Mouse (Mus musculus): Measurements from ENCODE around the gene Oxct2b.

DNA sequence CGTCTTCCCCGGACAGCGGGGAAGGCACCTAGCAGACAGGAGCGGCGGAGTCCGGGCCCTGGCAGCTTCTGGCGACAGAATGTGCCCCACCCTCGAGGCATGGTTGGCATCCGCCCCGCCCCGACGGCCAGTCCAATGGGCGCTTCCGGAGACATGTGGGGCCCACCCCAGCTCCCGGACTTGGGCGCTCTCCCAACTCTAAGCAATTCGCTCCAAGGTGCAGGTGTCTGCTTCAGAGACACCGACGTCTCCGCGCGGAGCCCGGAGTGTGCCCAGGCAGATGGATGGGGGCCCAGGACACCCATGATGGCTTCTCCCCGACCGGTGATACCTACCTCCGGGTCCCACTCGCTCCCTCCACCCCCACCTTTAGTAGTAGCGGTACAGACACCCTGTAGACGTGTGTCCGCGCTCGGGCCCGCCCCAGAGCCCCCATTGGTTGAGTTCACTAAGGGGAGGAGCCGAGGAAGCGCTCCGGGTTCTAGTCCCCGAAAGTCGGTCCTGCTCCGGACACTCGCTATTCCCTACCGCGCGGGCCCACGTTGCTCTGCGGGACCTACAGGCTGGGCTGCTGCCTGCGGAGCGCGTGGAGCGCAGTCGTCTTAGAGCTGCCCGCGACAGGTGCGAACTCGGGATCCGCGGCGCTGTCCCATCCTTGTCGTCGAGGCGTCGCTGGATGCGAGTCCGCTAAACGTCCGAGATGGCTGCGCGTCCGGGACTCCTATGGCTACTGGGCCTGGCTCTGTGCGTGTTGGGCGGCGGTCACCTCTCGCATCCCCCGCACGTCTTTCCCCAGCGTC is 11.2 kb upstream of the Oxct2b start, which contains the start of gene Bmp8b:
- no peak for TF ChIP-seq CTCF (conservative IDR thresholded peaks at IDR 0.05 in 1 of 2, IDR thresholded peaks at IDR 0.05 in 1 of 2; ENCODE audit: low read depth in 2 of 2, low read length in 2 of 2)
- no peak for TF ChIP-seq NRF1 (IDR thresholded peaks at IDR 0.05; ENCODE audit: low read depth, low read length)
- TF ChIP-seq EP300 (IDR thresholded peaks at IDR 0.05; ENCODE audit: low read length): no peak
- TF ChIP-seq BHLHE40 (IDR thresholded peaks at IDR 0.05; ENCODE audit: low read depth, low read length): no peak
- TF ChIP-seq MYC (IDR thresholded peaks at IDR 0.05; ENCODE audit: low read depth, low read length): no peak
- no peak for TF ChIP-seq IRF4 (IDR thresholded peaks at IDR 0.05; ENCODE audit: low read depth, low read length)
- TF ChIP-seq POLR2A (IDR thresholded peaks at IDR 0.05; ENCODE audit: low read depth, low read length): no peak
- no peak for TF ChIP-seq TCF12 (IDR thresholded peaks at IDR 0.05; ENCODE audit: low read depth, low read length)
- no peak for TF ChIP-seq GABPA (IDR thresholded peaks at IDR 0.05; ENCODE audit: insufficient replicate concordance, low read depth, low read length)
- no peak for TF ChIP-seq SIN3A (IDR thresholded peaks at IDR 0.05; ENCODE audit: low read length)
- no peak for TF ChIP-seq MAZ (IDR thresholded peaks at IDR 0.05; ENCODE audit: low read depth, low read length)
- TF ChIP-seq USF1 (IDR thresholded peaks at IDR 0.05; ENCODE audit: low read depth, low read length): no peak

All from CH12.LX (cell line).